Mouse (Mus musculus) left cerebral cortex, adult 11 months (tissue): ENCODE results near the gene Cyp3a59.
"Not testable (repeated sequence)": the region's sequence is repeated elsewhere in the genome, so short reads cannot be mapped to it uniquely, and the experiment has no call there.

ENCODE experiments used
- DNase-seq: peaks from one replicate; pipeline ENCODE4 v3.0.0; 2022; ENCODE audit warnings: low spot score

Cyp3a59 gene

DNA sequence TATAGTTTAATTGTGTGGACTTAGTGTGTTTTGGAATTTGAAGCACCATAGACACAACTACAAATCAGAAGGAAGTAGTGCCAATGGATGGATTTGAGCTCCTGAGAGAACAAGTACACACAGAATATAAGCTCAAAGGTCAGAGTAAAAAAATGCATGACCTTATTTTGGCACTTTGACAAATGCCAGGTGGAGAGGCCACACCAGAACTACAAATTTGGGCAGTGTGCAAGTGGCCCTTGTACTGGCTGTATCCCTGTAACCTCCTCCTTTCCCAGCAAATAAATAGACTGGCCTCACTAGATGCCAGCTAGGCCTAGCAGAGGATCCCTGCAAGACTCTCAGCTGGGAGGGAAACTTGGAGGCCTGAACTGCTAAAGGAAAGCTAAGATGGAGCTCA, at the start of gene Cyp3a59:
Gene Cyp3a59, plus strand, starts transcription at position 313 of the 400 bp plus-strand sequence.
- DNase-seq, result not testable (repeated sequence)

DNA sequence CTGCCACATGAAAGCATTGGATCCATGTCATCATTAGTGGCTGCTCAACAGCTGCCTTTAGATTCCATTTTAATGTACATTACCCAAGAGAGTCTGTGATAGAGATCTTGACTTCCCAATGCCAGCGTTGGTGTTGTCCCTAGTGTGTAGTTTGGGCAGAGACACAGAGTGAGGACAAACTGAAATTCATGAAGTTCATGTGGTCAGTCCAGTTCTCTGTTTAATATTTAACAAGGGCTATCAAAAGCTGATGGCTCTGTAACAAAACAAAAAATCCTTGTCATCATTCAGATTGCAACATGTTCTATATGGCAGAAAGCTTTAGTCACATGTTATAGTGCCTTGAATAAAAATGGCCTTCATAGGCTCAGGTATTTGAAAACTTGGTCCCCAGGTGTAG, 9.0 kb upstream of the Cyp3a59 start:
- DNase-seq, result no peak

DNA sequence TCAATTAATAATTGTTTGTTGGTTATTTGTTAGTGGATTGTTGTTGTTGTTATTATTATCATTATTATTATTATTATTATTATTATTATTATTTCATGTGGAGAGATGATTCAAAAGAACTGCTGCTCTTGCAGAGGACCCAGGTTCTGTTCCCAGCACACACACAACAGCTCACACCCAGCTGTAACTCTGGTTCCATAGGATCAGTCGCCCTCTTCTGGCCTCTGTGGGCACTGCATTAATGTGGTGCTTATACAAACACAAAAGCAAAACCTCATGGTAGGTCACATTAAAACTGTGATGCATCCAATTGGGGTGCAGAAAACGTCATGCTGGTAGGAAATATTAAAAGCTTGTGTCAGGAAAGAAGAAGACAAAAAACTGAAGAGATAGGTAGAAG, 68.8 kb downstream of the Cyp3a59 start:
- DNase-seq, result no peak

DNA sequence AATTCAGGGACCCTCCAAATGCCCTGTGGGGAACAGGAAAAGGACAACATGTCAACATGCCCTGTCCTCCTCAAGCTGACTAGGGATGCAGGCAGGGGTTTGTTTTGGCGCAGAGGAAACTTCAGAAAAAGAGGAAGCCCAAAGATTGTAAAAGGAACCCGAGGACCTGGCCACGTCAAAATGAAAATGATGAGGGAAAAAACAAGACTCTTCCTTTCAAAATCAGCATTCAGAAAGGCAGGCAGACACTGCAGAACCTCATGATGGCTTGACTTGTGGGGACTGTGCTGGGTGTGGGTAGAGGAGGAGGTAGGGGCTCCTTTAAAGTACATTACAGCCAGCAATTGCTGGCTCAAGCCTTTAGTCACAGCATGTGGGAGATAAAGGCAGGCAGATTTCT, 71.4 kb downstream of the Cyp3a59 start:
- DNase-seq, result no peak

DNA sequence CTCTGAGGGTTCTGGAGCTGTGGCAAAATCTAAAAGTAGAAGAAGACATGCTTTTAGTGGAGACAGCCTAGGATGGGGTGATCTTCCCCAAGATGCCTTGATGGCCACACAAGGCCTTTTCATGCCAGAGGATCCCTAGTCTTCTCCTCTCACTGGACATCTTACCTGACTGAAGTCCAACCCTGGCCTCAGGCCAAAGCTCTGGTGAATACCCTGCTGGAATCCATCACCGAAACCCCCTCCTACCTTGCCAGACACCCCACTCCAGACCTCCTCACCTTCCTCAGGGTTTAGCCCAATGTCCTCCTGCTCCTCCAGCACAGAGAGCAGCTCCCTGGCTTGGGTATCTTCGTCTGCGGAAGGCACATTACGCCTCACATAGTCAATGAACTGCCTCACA, 79.3 kb downstream of the Cyp3a59 start:
- DNase-seq, result not testable (repeated sequence)

DNA sequence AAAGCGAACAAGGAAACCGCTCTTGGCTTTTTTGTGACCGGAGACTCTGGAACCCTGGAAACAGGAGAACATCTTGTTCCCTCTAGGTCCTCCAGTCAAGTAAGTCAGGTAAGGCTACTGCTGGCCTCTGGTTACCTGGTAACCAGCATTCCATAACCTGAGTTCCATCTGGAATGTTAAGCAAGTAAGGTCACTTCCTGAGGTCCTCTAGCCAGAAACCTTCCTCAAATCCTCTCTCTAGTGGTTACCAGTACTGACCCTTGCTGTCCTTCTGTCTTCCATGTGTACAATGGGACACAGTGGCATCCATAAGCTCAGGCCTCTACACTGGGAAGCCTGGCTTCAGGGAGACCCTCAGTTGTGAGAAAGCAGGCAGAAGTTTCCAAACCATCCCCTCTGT, 81.4 kb downstream of the Cyp3a59 start, which contains the start of gene Gm5565:
Gene Gm5565, minus strand, starts transcription at position 101 of the 400 bp plus-strand sequence.
- DNase-seq, result not testable (repeated sequence)
